19 mouse cellular contexts compared by ENCODE assay signal in genomic region chr12:53566712-53567387, GRCm38 (mm10).
A peak's percentile ranks its signal among the peaks of the same experiment; 100 is the strongest.
DNase-seq lines count a peak whose midpoint lies in the region; ATAC-seq and TF ChIP-seq lines count a peak whose summit lies in the region.
"Had no signal": no experiment of that assay in that cellular context is flagged by ENCODE, and none has a peak within 500 bp of the region (broad histone marks: within the 10 kb centered on the region; RNA-seq: fewer than 3 reads in every experiment).

No protein-coding gene starts in this region.

- H3K4me3 ChIP-seq in forebrain, embryonic 11.5 days (ENCODE audit: low read depth, low read length), result no peak overlapping the region
- H3K4me3 ChIP-seq in forebrain, embryonic 10.5 days, result no peak overlapping the region
- H3K4me3 ChIP-seq in neural tube, embryonic 12.5 days, result no peak overlapping the region
- H3K4me3 ChIP-seq in midbrain, embryonic 14.5 days (replicated peaks; ENCODE audit: low read depth, low read length), result no peak overlapping the region
- no peak overlapping the region for H3K4me3 ChIP-seq in heart, adult 2 months
- H3K4me3 ChIP-seq: embryonic facial prominence, embryonic 13.5 days; heart, embryonic 15.5 days; lung, embryonic 15.5 days; myocyte had no signal

- intact Hi-C loops in heart, adult 2 months (cut with DNase I), result no loop called here

- TF ChIP-seq EP300 in heart, adult 2 months (IDR thresholded peaks at IDR 0.05; ENCODE audit: insufficient read depth, low read depth, low read length), result no peak

- no peak for DNase-seq in forebrain, embryonic 11.5 days (ENCODE audit: low spot score)
- no peak for DNase-seq in forebrain, embryonic 10.5 days (ENCODE audit: extremely low spot score, low spot score)
- no peak for DNase-seq in neural tube, embryonic 10.5 days (ENCODE audit: extremely low spot score, low spot score)
- peak; percentile 59 for DNase-seq in midbrain, embryonic 14.5 days
- peak; percentile 41 for DNase-seq in retina, postnatal 1 day
- no peak for DNase-seq in heart, adult 2 months
- DNase-seq in gastrocnemius, postnatal 10 days, result no peak
- DNase-seq: adrenal gland, postnatal 10 days; cerebellum, adult 8-10 months; heart, adult 18-20 months; kidney, adult 2 months; kidney, postnatal 36 days; liver; right cerebral cortex, postnatal 14 days had no signal

- no peaks in the 10 kb centered on the region for H3K36me3 ChIP-seq in forebrain, embryonic 11.5 days (ENCODE audit: control insufficient read depth, insufficient read depth, low read length)
- H3K36me3 ChIP-seq in forebrain, embryonic 10.5 days (replicated peaks), result peaks cover 3% of the 10 kb centered on the region; the same call in 1 of the 2 replicates
- H3K36me3 ChIP-seq in neural tube, embryonic 12.5 days, result no peaks in the 10 kb centered on the region
- H3K36me3 ChIP-seq in midbrain, embryonic 14.5 days (ENCODE audit: control insufficient read depth, insufficient read depth, low read length), result no peaks in the 10 kb centered on the region
- no peaks in the 10 kb centered on the region for H3K36me3 ChIP-seq in heart, adult 2 months (ENCODE audit: control insufficient read depth, insufficient read depth, low read length)
- H3K36me3 ChIP-seq: embryonic facial prominence, embryonic 13.5 days; heart, embryonic 15.5 days; lung, embryonic 15.5 days had no signal

- WGBS in forebrain, embryonic 11.5 days, result 82% methylated on average over 12 of the region's 12 CpGs
- 90% methylated on average over 12 of the region's 12 CpGs for WGBS in forebrain, embryonic 10.5 days
- WGBS in neural tube, embryonic 12.5 days, result 62% methylated on average over 12 of the region's 12 CpGs
- 42% methylated on average over 12 of the region's 12 CpGs for WGBS in midbrain, embryonic 14.5 days
- 80% methylated on average over 12 of the region's 12 CpGs for WGBS in heart, adult 2 months

- no peak for TF ChIP-seq CTCF in heart, adult 2 months (IDR thresholded peaks at IDR 0.05)

- peak overlapping the region; percentile 0; the same call in 1 of the 2 replicates for H3K27ac ChIP-seq in forebrain, embryonic 11.5 days (ENCODE audit: low read depth, low read length)
- H3K27ac ChIP-seq in forebrain, embryonic 10.5 days, result no peak overlapping the region
- H3K27ac ChIP-seq in neural tube, embryonic 12.5 days, result no peak overlapping the region
- peak overlapping the region; percentile 5; the same call in 1 of the 2 replicates for H3K27ac ChIP-seq in midbrain, embryonic 14.5 days (replicated peaks; ENCODE audit: low read depth, low read length)
- no peak overlapping the region for H3K27ac ChIP-seq in heart, adult 2 months
- H3K27ac ChIP-seq: embryonic facial prominence, embryonic 13.5 days; heart, embryonic 15.5 days; lung, embryonic 15.5 days had no signal

- no peaks in the 10 kb centered on the region for H3K4me1 ChIP-seq in forebrain, embryonic 11.5 days (replicated peaks; ENCODE audit: control insufficient read depth, insufficient read depth, low read length)
- H3K4me1 ChIP-seq in forebrain, embryonic 10.5 days, result no peaks in the 10 kb centered on the region
- no peaks in the 10 kb centered on the region for H3K4me1 ChIP-seq in neural tube, embryonic 12.5 days
- peaks cover 6% of the 10 kb centered on the region; the same call in 1 of the 2 replicates for H3K4me1 ChIP-seq in midbrain, embryonic 14.5 days (ENCODE audit: control insufficient read depth, insufficient read depth, low read length)
- H3K4me1 ChIP-seq in heart, adult 2 months (ENCODE audit: control insufficient read depth, insufficient read depth, low read length), result no peaks in the 10 kb centered on the region; the same call in 1 of the 2 replicates
- H3K4me1 ChIP-seq: embryonic facial prominence, embryonic 13.5 days; heart, embryonic 15.5 days; lung, embryonic 15.5 days had no signal

- H3K27me3 ChIP-seq in forebrain, embryonic 11.5 days (ENCODE audit: control insufficient read depth, insufficient read depth, low read length), result no peaks in the 10 kb centered on the region
- no peaks in the 10 kb centered on the region for H3K27me3 ChIP-seq in forebrain, embryonic 10.5 days (ENCODE audit: poor library complexity, severe bottlenecking)
- no peaks in the 10 kb centered on the region for H3K27me3 ChIP-seq in neural tube, embryonic 12.5 days (replicated peaks)
- no peaks in the 10 kb centered on the region for H3K27me3 ChIP-seq in midbrain, embryonic 14.5 days (ENCODE audit: control insufficient read depth, insufficient read depth, low read length)
- no peaks in the 10 kb centered on the region for H3K27me3 ChIP-seq in heart, adult 2 months (ENCODE audit: control insufficient read depth, insufficient read depth, low read length)
- H3K27me3 ChIP-seq: embryonic facial prominence, embryonic 13.5 days; heart, embryonic 15.5 days; lung, embryonic 15.5 days had no signal

- H3K79me2 ChIP-seq in heart, adult 2 months (replicated peaks; ENCODE audit: control insufficient read depth, insufficient read depth, low read length), result no peaks in the 10 kb centered on the region

- H3K9ac ChIP-seq in forebrain, embryonic 11.5 days (ENCODE audit: low read length), result no peak overlapping the region
- H3K9ac ChIP-seq in neural tube, embryonic 12.5 days, result no peak overlapping the region
- no peak overlapping the region for H3K9ac ChIP-seq in midbrain, embryonic 14.5 days (replicated peaks; ENCODE audit: low read length)
- no peak overlapping the region for H3K9ac ChIP-seq in heart, adult 2 months (ENCODE audit: low read depth, low read length)
- H3K9ac ChIP-seq: embryonic facial prominence, embryonic 13.5 days; heart, embryonic 15.5 days; lung, embryonic 15.5 days had no signal

- TF ChIP-seq POLR2A in heart, adult 2 months (IDR thresholded peaks at IDR 0.05; ENCODE audit: insufficient read depth, low read depth, low read length), result no peak

- ATAC-seq in forebrain, embryonic 11.5 days (replicated peaks; ENCODE audit: low FRiP score), result no peak
- ATAC-seq in neural tube, embryonic 12.5 days (ENCODE audit: low FRiP score, low read depth), result 0 out of 2 replicates have a peak, but pooled peaks have one; percentile 56
- peak; percentile 11; the same call in 1 of the 2 replicates for ATAC-seq in midbrain, embryonic 14.5 days (ENCODE audit: low FRiP score, low TSS enrichment)

- no peaks in the 10 kb centered on the region for H3K9me3 ChIP-seq in forebrain, embryonic 11.5 days (ENCODE audit: control insufficient read depth, low read length)
- H3K9me3 ChIP-seq in forebrain, embryonic 10.5 days, result no peaks in the 10 kb centered on the region
- no peaks in the 10 kb centered on the region for H3K9me3 ChIP-seq in neural tube, embryonic 12.5 days
- no peaks in the 10 kb centered on the region for H3K9me3 ChIP-seq in midbrain, embryonic 14.5 days (ENCODE audit: control insufficient read depth, low read length)
- H3K9me3 ChIP-seq: embryonic facial prominence, embryonic 13.5 days; heart, embryonic 15.5 days; lung, embryonic 15.5 days had no signal

- no peak overlapping the region for H3K4me2 ChIP-seq in forebrain, embryonic 11.5 days (ENCODE audit: low read depth, low read length, severe bottlenecking)
- no peak overlapping the region for H3K4me2 ChIP-seq in neural tube, embryonic 12.5 days (replicated peaks)
- H3K4me2 ChIP-seq in midbrain, embryonic 14.5 days (ENCODE audit: low read length), result no peak overlapping the region
- H3K4me2 ChIP-seq: embryonic facial prominence, embryonic 13.5 days; heart, embryonic 15.5 days; lung, embryonic 15.5 days had no signal

Comparison
In these comparisons a context has a peak if more than half of its experiments do, and no peak if none do; other contexts are left out.
1. H3K27ac ChIP-seq: peak in forebrain, embryonic 11.5 days (single experiment) and midbrain, embryonic 14.5 days (single experiment); none in forebrain, embryonic 10.5 days (single experiment), neural tube, embryonic 12.5 days (single experiment) and heart, adult 2 months (single experiment).
2. DNase-seq: peak in midbrain, embryonic 14.5 days (single experiment) and retina, postnatal 1 day (single experiment); none in forebrain, embryonic 11.5 days (single experiment), forebrain, embryonic 10.5 days (single experiment), neural tube, embryonic 10.5 days (single experiment), heart, adult 2 months (0 of 2) and gastrocnemius, postnatal 10 days (single experiment).